Comparison of ENCODE assay signal across 7 mouse cellular contexts in the genomic region with DNA sequence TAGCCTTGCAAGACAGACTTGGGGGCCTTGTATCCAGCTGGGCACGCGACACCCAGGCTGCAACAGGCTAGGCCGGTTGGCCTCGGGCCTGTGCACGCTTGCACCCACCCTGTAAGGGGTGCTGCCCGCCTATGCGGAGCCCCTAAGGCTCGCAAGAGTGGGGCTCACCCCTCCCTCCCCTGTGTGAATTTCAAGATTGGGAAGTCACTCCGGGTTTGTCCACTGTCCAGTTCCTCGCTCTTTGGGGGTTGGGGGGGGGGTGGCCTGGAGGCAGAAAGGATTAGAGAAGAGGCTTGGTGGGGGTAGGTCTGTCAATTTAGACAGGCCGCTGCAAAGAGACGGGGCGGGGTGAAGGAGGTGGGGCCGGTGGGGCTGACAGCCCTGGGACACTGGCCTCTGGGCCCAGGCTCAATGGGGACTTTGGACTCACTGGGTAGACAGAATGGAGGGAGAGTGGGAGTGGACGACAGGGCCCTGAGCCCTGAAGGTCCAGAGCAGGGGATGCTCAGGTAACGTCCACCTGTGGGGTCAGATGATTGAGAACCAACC. TPM values are rescaled to one million over a fixed set of nuclear protein-coding genes. Genes with fewer than 3 reads are reported as not detected.
DNase-seq lines count a peak whose midpoint lies in the region; ATAC-seq and TF ChIP-seq lines count a peak whose summit lies in the region.

No protein-coding gene starts in this region.

- TF ChIP-seq CTCF in E14TG2a.4 (conservative IDR thresholded peaks at IDR 0.05; ENCODE audit: low read length) = no peak

- H3K36me3 ChIP-seq in E14TG2a.4 (ENCODE audit: insufficient read depth, low read length) = peaks cover 19% of the 10 kb centered on the region
- H3K36me3 ChIP-seq in heart, embryonic 12.5 days = peaks cover 26% of the 10 kb centered on the region
- H3K36me3 ChIP-seq in midbrain, embryonic 13.5 days = peaks cover 20% of the 10 kb centered on the region

- H3K4me2 ChIP-seq in heart, embryonic 12.5 days = peak overlapping the region; percentile 99
- peak overlapping the region; percentile 95 for H3K4me2 ChIP-seq in midbrain, embryonic 13.5 days (replicated peaks)

- peaks cover 82% of the 10 kb centered on the region for H3K4me1 ChIP-seq in E14TG2a.4 (replicated peaks; ENCODE audit: low read depth, low read length)
- H3K4me1 ChIP-seq in heart, embryonic 12.5 days (replicated peaks) = peaks cover 49% of the 10 kb centered on the region
- H3K4me1 ChIP-seq in midbrain, embryonic 13.5 days (replicated peaks) = peaks cover 45% of the 10 kb centered on the region

- WGBS in heart, embryonic 12.5 days = 3% methylated on average over 16 of the region's 16 CpGs
- WGBS in midbrain, embryonic 13.5 days = under 1% methylated on average over 16 of the region's 16 CpGs

- ATAC-seq in heart, embryonic 12.5 days (ENCODE audit: insufficient number of reproducible peaks, low FRiP score) = peak; percentile 1; the same call in 1 of the 2 replicates
- ATAC-seq in midbrain, embryonic 13.5 days = peak; percentile 37

- H3K9ac ChIP-seq in heart, embryonic 12.5 days = peak overlapping the region; percentile 100
- peak overlapping the region; percentile 83 for H3K9ac ChIP-seq in midbrain, embryonic 13.5 days (replicated peaks)

- peak overlapping the region; percentile 100 for H3K27ac ChIP-seq in heart, embryonic 12.5 days (ENCODE audit: poor library complexity, severe bottlenecking)
- peak overlapping the region; percentile 81; the same call in 1 of the 2 replicates for H3K27ac ChIP-seq in midbrain, embryonic 13.5 days

- peak overlapping the region; percentile 89 for H3K4me3 ChIP-seq in E14TG2a.4 (replicated peaks; ENCODE audit: low read length)
- H3K4me3 ChIP-seq in heart, embryonic 12.5 days = peak overlapping the region; percentile 98
- H3K4me3 ChIP-seq in midbrain, embryonic 13.5 days (replicated peaks) = peak overlapping the region; percentile 88

- no peaks in the 10 kb centered on the region for H3K9me3 ChIP-seq in E14TG2a.4 (ENCODE audit: low read length)
- no peaks in the 10 kb centered on the region for H3K9me3 ChIP-seq in heart, embryonic 12.5 days (replicated peaks)
- no peaks in the 10 kb centered on the region for H3K9me3 ChIP-seq in midbrain, embryonic 13.5 days

- peak; percentile 28 for DNase-seq in MN1 (ENCODE audit: low spot score)
- DNase-seq in kidney, postnatal 14 days = peak; percentile 83
- no peak for DNase-seq in layer of hippocampus, adult 9-10 months (ENCODE audit: low spot score)
- no peak for DNase-seq in layer of hippocampus, adult 9-11 months

- peaks cover 17% of the 10 kb centered on the region for H3K27me3 ChIP-seq in E14TG2a.4 (ENCODE audit: insufficient read depth, low read length)
- no peaks in the 10 kb centered on the region for H3K27me3 ChIP-seq in heart, embryonic 12.5 days (replicated peaks)
- H3K27me3 ChIP-seq in midbrain, embryonic 13.5 days = peaks cover 28% of the 10 kb centered on the region

RNA-seq across cellular contexts. Expression of gene Ctdsp1, which starts 1.2 kb away (rescaled TPM):
- polyA plus RNA-seq in heart, embryonic 12.5 days (2016; fragmentation: Nextera tagmentation; extraction: Ambion mirVana) = 54.5 and 55.9 TPM in 2 replicates
- 17.2 and 18.6 TPM in 2 replicates for polyA plus RNA-seq in midbrain, embryonic 13.5 days (2015; fragmentation: Nextera tagmentation; extraction: Ambion mirVana)

RNA-seq across cellular contexts. Expression of gene Vil1, which starts 16.7 kb away (rescaled TPM):
- 0.27 and 0.28 TPM in 2 replicates for polyA plus RNA-seq in heart, embryonic 12.5 days (2016; fragmentation: Nextera tagmentation; extraction: Ambion mirVana)
- 0.20 and 0.30 TPM in 2 replicates for polyA plus RNA-seq in midbrain, embryonic 13.5 days (2015; fragmentation: Nextera tagmentation; extraction: Ambion mirVana)

RNA-seq across cellular contexts. Expression of gene Slc11a1, which starts 17.5 kb away (rescaled TPM):
- polyA plus RNA-seq in heart, embryonic 12.5 days (2016; fragmentation: Nextera tagmentation; extraction: Ambion mirVana) = 1.3 and 1.5 TPM in 2 replicates
- 0.94 and 2.9 TPM in 2 replicates for polyA plus RNA-seq in midbrain, embryonic 13.5 days (2015; fragmentation: Nextera tagmentation; extraction: Ambion mirVana)

RNA-seq across cellular contexts. Expression of gene Catip, which starts 30.6 kb away (rescaled TPM):
- 0.46 TPM in 2 replicates for polyA plus RNA-seq in heart, embryonic 12.5 days (2016; fragmentation: Nextera tagmentation; extraction: Ambion mirVana)
- 0.41 and 0.62 TPM in 2 replicates for polyA plus RNA-seq in midbrain, embryonic 13.5 days (2015; fragmentation: Nextera tagmentation; extraction: Ambion mirVana)

Comparison
In these comparisons a context has a peak if more than half of its experiments do, and no peak if none do; other contexts are left out.
1. DNase-seq: peak in MN1 (single experiment) and kidney, postnatal 14 days (single experiment); none in layer of hippocampus, adult 9-10 months (single experiment) and layer of hippocampus, adult 9-11 months (single experiment).
2. Peak in every context shown above with its lines, with median percentiles within 50 percentile points of each other: H3K4me3 ChIP-seq.